In the genomic region with DNA sequence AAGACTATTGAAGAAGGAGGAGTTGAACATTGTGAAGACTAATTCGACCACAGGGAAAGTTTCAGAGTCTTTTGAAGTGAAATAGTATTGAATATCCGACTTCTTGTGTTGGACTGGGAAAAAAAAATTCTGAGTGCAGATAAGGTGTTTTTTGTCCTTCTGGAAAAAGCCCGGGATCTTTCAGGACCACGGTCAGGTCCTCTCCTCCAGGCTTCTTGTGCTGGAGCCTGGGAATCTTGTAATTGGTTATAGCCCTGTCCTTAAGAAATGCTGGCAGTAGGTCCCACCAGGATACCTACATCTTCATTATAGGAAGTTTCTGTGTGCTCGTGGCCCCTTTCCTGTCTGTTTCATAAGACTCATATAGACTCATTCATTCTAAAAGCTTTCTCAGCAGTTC, we compare ENCODE assay signal across 13 mouse cellular contexts. TPM values are rescaled to one million over a fixed set of nuclear protein-coding genes. Genes with fewer than 3 reads are reported as not detected.
A peak's percentile ranks its signal among the peaks of the same experiment; 100 is the strongest.
DNase-seq lines count a peak whose midpoint lies in the region; ATAC-seq lines count a peak whose summit lies in the region.
"Had no signal": no experiment of that assay in that cellular context is flagged by ENCODE, and none has a peak within 500 bp of the region (broad histone marks: within the 10 kb centered on the region; RNA-seq: fewer than 3 reads in every experiment).

No protein-coding gene starts in this region.

- no peak overlapping the region for H3K4me2 ChIP-seq in intestine, embryonic 14.5 days (ENCODE audit: low read length)
- H3K4me2 ChIP-seq in intestine, embryonic 16.5 days (ENCODE audit: low read depth, low read length) = no peak overlapping the region
- H3K4me2 ChIP-seq in neural tube, embryonic 14.5 days (ENCODE audit: low read depth, low read length) = peak overlapping the region; percentile 96
- H3K4me2 ChIP-seq: limb, embryonic 13.5 days had no signal

- peak; percentile 71 for DNase-seq in intestine, embryonic 14.5 days (ENCODE audit: low spot score)
- no peak for DNase-seq in forebrain, embryonic 10.5 days (ENCODE audit: extremely low spot score, low spot score)
- DNase-seq in kidney, postnatal 14 days = peak; percentile 1
- no peak for DNase-seq in left cerebral cortex, adult 9 months (ENCODE audit: low spot score in 2 of 2)
- DNase-seq in cerebellum, adult 9-10 months = no peak
- no peak for DNase-seq in layer of hippocampus, adult 9-11 months
- DNase-seq: cerebellum, postnatal 25 days; gastrocnemius, postnatal 25 days had no signal

- ATAC-seq in intestine, embryonic 14.5 days (replicated peaks; ENCODE audit: low FRiP score, low TSS enrichment, low read depth) = no peak
- ATAC-seq in intestine, embryonic 16.5 days = no peak
- no peak for ATAC-seq in neural tube, embryonic 14.5 days (ENCODE audit: low read depth)
- ATAC-seq: inflammation-experienced regulatory T-cells, adult 6 months had no signal

- H3K9ac ChIP-seq in intestine, embryonic 14.5 days (ENCODE audit: low read length) = no peak overlapping the region
- H3K9ac ChIP-seq in intestine, embryonic 16.5 days (ENCODE audit: low read depth, low read length) = no peak overlapping the region
- H3K9ac ChIP-seq in neural tube, embryonic 14.5 days (replicated peaks; ENCODE audit: low read depth, low read length) = peak overlapping the region; percentile 21; the same call in 1 of the 2 replicates
- H3K9ac ChIP-seq: limb, embryonic 13.5 days had no signal

- peaks cover 23% of the 10 kb centered on the region for H3K27me3 ChIP-seq in intestine, embryonic 14.5 days (replicated peaks; ENCODE audit: control insufficient read depth, insufficient read depth, low read length)
- H3K27me3 ChIP-seq in intestine, embryonic 16.5 days (replicated peaks; ENCODE audit: control insufficient read depth, insufficient read depth, low read length) = peaks cover 21% of the 10 kb centered on the region
- peaks cover 41% of the 10 kb centered on the region for H3K27me3 ChIP-seq in forebrain, embryonic 10.5 days (ENCODE audit: poor library complexity, severe bottlenecking)
- no peaks in the 10 kb centered on the region for H3K27me3 ChIP-seq in neural tube, embryonic 14.5 days (ENCODE audit: control insufficient read depth, insufficient read depth, low read length)

- H3K4me1 ChIP-seq in intestine, embryonic 14.5 days (replicated peaks; ENCODE audit: control insufficient read depth, insufficient read depth, low read length) = no peaks in the 10 kb centered on the region
- H3K4me1 ChIP-seq in intestine, embryonic 16.5 days (ENCODE audit: control insufficient read depth, insufficient read depth, low read length) = 0 out of 2 replicates have a peak, but pooled peaks cover 5% of the 10 kb centered on the region
- peaks cover 25% of the 10 kb centered on the region for H3K4me1 ChIP-seq in forebrain, embryonic 10.5 days
- H3K4me1 ChIP-seq in neural tube, embryonic 14.5 days (ENCODE audit: control insufficient read depth, insufficient read depth, low read length) = no peaks in the 10 kb centered on the region

- 5% methylated on average over 5 of the region's 5 CpGs for WGBS in intestine, embryonic 14.5 days
- 6% methylated on average over 5 of the region's 5 CpGs for WGBS in intestine, embryonic 16.5 days
- 8% methylated on average over 5 of the region's 5 CpGs for WGBS in forebrain, embryonic 10.5 days
- WGBS in neural tube, embryonic 14.5 days = 5% methylated on average over 5 of the region's 5 CpGs

- 0 out of 2 replicates have a peak overlapping the region, but pooled peaks have one; percentile 37 for H3K4me3 ChIP-seq in intestine, embryonic 14.5 days (ENCODE audit: low read depth, low read length)
- no peak overlapping the region for H3K4me3 ChIP-seq in intestine, embryonic 16.5 days (ENCODE audit: low read length)
- H3K4me3 ChIP-seq in forebrain, embryonic 10.5 days = peak overlapping the region; percentile 67; the same call in 1 of the 2 replicates
- peak overlapping the region; percentile 66 for H3K4me3 ChIP-seq in neural tube, embryonic 14.5 days (ENCODE audit: low read depth, low read length)
- H3K4me3 ChIP-seq: limb, embryonic 13.5 days; megakaryocyte, embryonic 14.5 days had no signal

- no peaks in the 10 kb centered on the region for H3K9me3 ChIP-seq in intestine, embryonic 14.5 days (ENCODE audit: control insufficient read depth, low read length)
- H3K9me3 ChIP-seq in intestine, embryonic 16.5 days (ENCODE audit: control insufficient read depth, low read length) = no peaks in the 10 kb centered on the region
- no peaks in the 10 kb centered on the region for H3K9me3 ChIP-seq in forebrain, embryonic 10.5 days
- H3K9me3 ChIP-seq in neural tube, embryonic 14.5 days (ENCODE audit: control insufficient read depth, low read length) = no peaks in the 10 kb centered on the region
- H3K9me3 ChIP-seq: limb, embryonic 13.5 days; megakaryocyte, embryonic 14.5 days had no signal

- H3K27ac ChIP-seq in intestine, embryonic 14.5 days (ENCODE audit: low read depth) = no peak overlapping the region
- no peak overlapping the region for H3K27ac ChIP-seq in intestine, embryonic 16.5 days (ENCODE audit: low read length)
- H3K27ac ChIP-seq in forebrain, embryonic 10.5 days = no peak overlapping the region
- H3K27ac ChIP-seq in neural tube, embryonic 14.5 days (ENCODE audit: low read depth, low read length) = no peak overlapping the region
- H3K27ac ChIP-seq: limb, embryonic 13.5 days had no signal

- no peaks in the 10 kb centered on the region for H3K36me3 ChIP-seq in intestine, embryonic 14.5 days (ENCODE audit: control insufficient read depth, insufficient read depth, low read length)
- no peaks in the 10 kb centered on the region for H3K36me3 ChIP-seq in intestine, embryonic 16.5 days (ENCODE audit: control insufficient read depth, insufficient read depth, low read length)
- H3K36me3 ChIP-seq in forebrain, embryonic 10.5 days (replicated peaks) = no peaks in the 10 kb centered on the region
- H3K36me3 ChIP-seq in neural tube, embryonic 14.5 days (ENCODE audit: control insufficient read depth, insufficient read depth, low read length) = no peaks in the 10 kb centered on the region
- H3K36me3 ChIP-seq: limb, embryonic 13.5 days had no signal

RNA-seq across cellular contexts. Expression of a gene that starts 0.9 kb away (rescaled TPM):
- 0.72 and 0.85 TPM in 2 replicates for polyA plus RNA-seq in intestine, embryonic 14.5 days (2014; fragmentation: Nextera tagmentation; extraction: Ambion mirVana)
- polyA plus RNA-seq in intestine, embryonic 16.5 days (2015; fragmentation: Nextera tagmentation; extraction: Ambion mirVana) = 0.27 and 0.33 TPM in 2 replicates
- polyA plus RNA-seq in forebrain, embryonic 10.5 days (2016; fragmentation: Nextera tagmentation; extraction: Ambion mirVana) = 0.38 and 0.53 TPM in 2 replicates
- 5.5 and 6.4 TPM in 2 replicates for polyA plus RNA-seq in neural tube, embryonic 14.5 days (2014; fragmentation: Nextera tagmentation; extraction: Ambion mirVana)
- polyA plus RNA-seq: inflammation-experienced regulatory T-cells, adult 6 months had no signal

Comparison
In these comparisons a context has a peak if more than half of its experiments do, and no peak if none do; other contexts are left out.
1. DNase-seq: peak in intestine, embryonic 14.5 days (single experiment) and kidney, postnatal 14 days (single experiment); none in forebrain, embryonic 10.5 days (single experiment), left cerebral cortex, adult 9 months (0 of 2), cerebellum, adult 9-10 months (single experiment) and layer of hippocampus, adult 9-11 months (single experiment).